ENCODE assay signal across 8 mouse cellular contexts in the genomic region with DNA sequence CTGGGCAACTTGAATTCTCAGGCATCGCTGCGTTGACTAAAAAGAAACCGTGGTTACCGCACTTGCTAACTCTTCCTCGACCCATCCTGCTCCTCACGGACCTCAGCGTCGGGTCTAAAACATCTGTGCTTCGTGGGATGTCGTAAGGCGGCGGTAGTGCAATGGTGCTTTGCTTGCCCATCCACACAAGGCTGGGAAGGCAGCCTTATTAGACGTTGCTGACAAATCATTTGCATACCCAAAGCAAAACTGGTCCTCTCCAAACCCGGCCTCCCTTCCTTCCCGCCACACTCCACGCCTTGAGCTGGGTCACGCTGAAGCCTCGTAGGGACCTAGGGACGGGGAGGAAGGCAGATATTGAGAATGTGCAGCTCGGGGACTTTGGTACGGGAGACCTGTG. TPM values are rescaled to one million over a fixed set of nuclear protein-coding genes. Genes with fewer than 3 reads are reported as not detected.
A peak's percentile ranks its signal among the peaks of the same experiment; 100 is the strongest.
DNase-seq lines count a peak whose midpoint lies in the region; ATAC-seq and TF ChIP-seq lines count a peak whose summit lies in the region.

No protein-coding gene starts in this region.

- H3K4me1 ChIP-seq in heart, embryonic 14.5 days (ENCODE audit: control insufficient read depth in 2 of 2, insufficient read depth in 2 of 2, low read length in 2 of 2) = peaks cover 6 to 28% of the 10 kb centered on the region in 2 experiments; a peak in 3 of 4 replicates
- peaks cover 0 to 8% of the 10 kb centered on the region in 2 experiments; a peak in 1 of 4 replicates for H3K4me1 ChIP-seq in ES-E14 (ENCODE audit: control insufficient read depth in 2 of 2, insufficient read depth in 2 of 2, low read length in 2 of 2, poor library complexity in 1 of 2)
- H3K4me1 ChIP-seq in embryonic fibroblast, embryonic 13.5 days (ENCODE audit: control insufficient read depth, insufficient read depth, low read length) = peaks cover 8% of the 10 kb centered on the region
- 0 out of 2 replicates have a peak, but pooled peaks cover 6% of the 10 kb centered on the region for H3K4me1 ChIP-seq in intestine, postnatal 0 days (replicated peaks; ENCODE audit: control insufficient read depth, insufficient read depth, low read length)

- no peak for TF ChIP-seq POLR2A in embryonic fibroblast, embryonic 13.5 days (IDR thresholded peaks at IDR 0.05; ENCODE audit: low read depth, low read length)

- WGBS in heart, embryonic 14.5 days = 0% methylated on average over 21 of the region's 21 CpGs
- 0% methylated on average over 21 of the region's 21 CpGs for WGBS in intestine, postnatal 0 days

- peak overlapping the region; percentile 84 for H3K4me2 ChIP-seq in heart, embryonic 14.5 days (ENCODE audit: low read length)
- H3K4me2 ChIP-seq in intestine, postnatal 0 days (replicated peaks; ENCODE audit: low read depth) = peak overlapping the region; percentile 89

- peak overlapping the region; percentile 39 to 87 for H3K27ac ChIP-seq in heart, embryonic 14.5 days (replicated peaks in 1 of 2; ENCODE audit: control insufficient read depth in 1 of 2, insufficient read depth in 1 of 2, low read depth in 2 of 2, low read length in 2 of 2)
- no peak overlapping the region for H3K27ac ChIP-seq in ES-E14 (ENCODE audit: insufficient read depth, low read depth, low read length, poor library complexity, severe bottlenecking)
- H3K27ac ChIP-seq in embryonic fibroblast, embryonic 13.5 days (ENCODE audit: insufficient read depth, low read length) = peak overlapping the region; percentile 71
- peak overlapping the region; percentile 73 for H3K27ac ChIP-seq in intestine, postnatal 0 days (ENCODE audit: low read depth, low read length)

- H3K4me3 ChIP-seq in heart, embryonic 14.5 days (ENCODE audit: control insufficient read depth in 1 of 2, insufficient read depth in 1 of 2, low read depth in 1 of 2, low read length in 2 of 2) = peak overlapping the region; percentile 75 to 78
- H3K4me3 ChIP-seq in ES-E14 (ENCODE audit: insufficient read depth in 1 of 2, low read depth in 1 of 2, low read length in 2 of 2, poor library complexity in 1 of 2, severe bottlenecking in 1 of 2) = peak overlapping the region; percentile 72 to 97
- H3K4me3 ChIP-seq in embryonic fibroblast, embryonic 13.5 days (ENCODE audit: insufficient read depth, low read length) = peak overlapping the region; percentile 69
- H3K4me3 ChIP-seq in intestine, postnatal 0 days (ENCODE audit: low read depth, low read length) = peak overlapping the region; percentile 79

- peak; percentile 8; the same call in 1 of the 2 replicates for TF ChIP-seq CTCF in embryonic fibroblast, embryonic 13.5 days (IDR thresholded peaks at IDR 0.05; ENCODE audit: borderline replicate concordance, insufficient read depth, low read length)
- TF ChIP-seq CTCF in intestine, postnatal 0 days (IDR thresholded peaks at IDR 0.05; ENCODE audit: low read depth) = peak; percentile 18; the same call in 1 of the 2 replicates

- H3K27me3 ChIP-seq in heart, embryonic 14.5 days (ENCODE audit: control insufficient read depth, insufficient read depth, low read length) = no peaks in the 10 kb centered on the region
- H3K27me3 ChIP-seq in intestine, postnatal 0 days (replicated peaks; ENCODE audit: control insufficient read depth, insufficient read depth, low read length) = no peaks in the 10 kb centered on the region

- no peak for DNase-seq in heart, adult 11 months
- peak; percentile 20 for DNase-seq in ES-E14 (ENCODE audit: low read depth, low spot score)
- no peak for DNase-seq in layer of hippocampus, adult 9-11 months
- no peak for DNase-seq in thymus, adult 18-20 months

- H3K9me3 ChIP-seq in heart, embryonic 14.5 days (ENCODE audit: control insufficient read depth, low read length) = no peaks in the 10 kb centered on the region
- no peaks in the 10 kb centered on the region for H3K9me3 ChIP-seq in ES-E14 (ENCODE audit: control insufficient read depth, insufficient read depth, low read depth, low read length)
- H3K9me3 ChIP-seq in intestine, postnatal 0 days (ENCODE audit: control insufficient read depth) = no peaks in the 10 kb centered on the region

- peaks cover 4% of the 10 kb centered on the region for H3K36me3 ChIP-seq in heart, embryonic 14.5 days (ENCODE audit: control insufficient read depth, insufficient read depth, low read length)
- no peaks in the 10 kb centered on the region for H3K36me3 ChIP-seq in ES-E14 (ENCODE audit: control insufficient read depth, insufficient read depth, low read length, poor library complexity, severe bottlenecking)
- no peaks in the 10 kb centered on the region for H3K36me3 ChIP-seq in intestine, postnatal 0 days (ENCODE audit: control insufficient read depth, insufficient read depth)

- in situ Hi-C loops in ES-E14 (cut with MboI; ENCODE audit: low sequenced_read_pairs in 2 of 2, unreplicated experiment in 2 of 2) = no loop called here

- ATAC-seq in heart, embryonic 14.5 days (ENCODE audit: insufficient number of reproducible peaks, insufficient read depth, low FRiP score, low read depth) = peak; percentile 10
- ATAC-seq in intestine, postnatal 0 days = peak; percentile 22
- peak; percentile 62 for ATAC-seq in megakaryocyte-erythroid progenitor cell, adult 5-6 weeks (replicated peaks; ENCODE audit: low FRiP score, low TSS enrichment, poor library complexity, severe bottlenecking)

- H3K9ac ChIP-seq in heart, embryonic 14.5 days (ENCODE audit: low read length) = peak overlapping the region; percentile 68
- peak overlapping the region; percentile 83 for H3K9ac ChIP-seq in ES-E14 (ENCODE audit: insufficient read depth, low read depth, low read length, poor library complexity, severe bottlenecking)
- H3K9ac ChIP-seq in intestine, postnatal 0 days (ENCODE audit: low read depth, low read length) = peak overlapping the region; percentile 86

TF ChIP-seq in ES-E14, 5 proteins besides CTCF, POLR2A, EP300 and RAD21:
- TF ChIP-seq ZC3H11A (IDR thresholded peaks at IDR 0.05; ENCODE audit: borderline replicate concordance, low read depth, low read length) = no peak
- TF ChIP-seq CHD2 (IDR thresholded peaks at IDR 0.05; ENCODE audit: low read depth, low read length) = no peak
- TF ChIP-seq HCFC1 (IDR thresholded peaks at IDR 0.05; ENCODE audit: borderline replicate concordance, insufficient read depth, low read length) = no peak
- no peak for TF ChIP-seq MAFK (IDR thresholded peaks at IDR 0.05; ENCODE audit: insufficient read depth, low read depth, low read length)
- TF ChIP-seq ZNF384 (IDR thresholded peaks at IDR 0.05; ENCODE audit: low read depth, low read length) = no peak

RNA-seq across cellular contexts. Expression of a gene that starts 0.6 kb away (rescaled TPM):
- 8.7 and 9.5 TPM in 2 replicates for polyA plus RNA-seq in heart, embryonic 14.5 days (2014; fragmentation: Nextera tagmentation; extraction: Ambion mirVana)
- total RNA-seq in ES-E14 (2012; rRNA removed) = 22.7 and 27.7 TPM in 2 replicates
- polyA plus RNA-seq in embryonic fibroblast, embryonic 13.5 days (2011; ENCODE audit: insufficient read length, low read depth, missing spikeins) = 19.2 and 22.0 TPM in 2 replicates
- polyA plus RNA-seq in intestine, postnatal 0 days (2015; fragmentation: Nextera tagmentation; extraction: Ambion mirVana) = 4.9 and 5.5 TPM in 2 replicates
- total RNA-seq in megakaryocyte-erythroid progenitor cell, adult 5-6 weeks (2014; fragmentation: Nextera tagmentation) = 7.2 and 8.2 TPM in 2 replicates
- total RNA-seq in megakaryocyte-erythroid progenitor cell, adult 5-6 weeks (2017) = 11.0 and 12.6 TPM in 2 replicates

Comparison
In these comparisons a context has a peak if more than half of its experiments do, and no peak if none do; other contexts are left out.
1. ATAC-seq: peak in every context shown above with its lines; median percentile 62 in megakaryocyte-erythroid progenitor cell, adult 5-6 weeks; 22 in intestine, postnatal 0 days; 10 in heart, embryonic 14.5 days.